Mouse (Mus musculus) midbrain, embryonic 10.5 days (tissue): Measurements from ENCODE around the gene Xylt1. TPM values are rescaled to one million over a fixed set of nuclear protein-coding genes. Genes with fewer than 3 reads are reported as not detected.

Experiments used
- DNase-seq: peaks from one replicate; pipeline ENCODE4 v3.0.0-alpha.2; 2017; ENCODE audit warnings: low spot score
- H3K27ac ChIP-seq: fragments of 300-500 bp; sonication (generic); replicated peaks from 2 replicates; pipeline ENCODE4 v1.5.1; 2016; ENCODE audit warnings: mild to moderate bottlenecking
- H3K27me3 ChIP-seq: fragments of 300-500 bp; sonication (generic); 2 replicates; pipeline ENCODE4 v1.6.1; 2016; ENCODE audit warnings: low read depth, mild to moderate bottlenecking; ENCODE audit not compliant: poor library complexity, severe bottlenecking
- H3K36me3 ChIP-seq: fragments of 300-500 bp; sonication (generic); 2 replicates; pipeline ENCODE4 v1.6.1; 2016; ENCODE audit warnings: mild to moderate bottlenecking, moderate library complexity
- H3K4me1 ChIP-seq: fragments of 300-500 bp; sonication (generic); 2 replicates; pipeline ENCODE4 v1.6.1; 2016
- H3K4me3 ChIP-seq: fragments of 300-500 bp; sonication (generic); 2 replicates; pipeline ENCODE4 v1.5.1; 2016; ENCODE audit warnings: mild to moderate bottlenecking, moderate library complexity
- H3K9me3 ChIP-seq: fragments of 300-500 bp; sonication (generic); replicated peaks from 2 replicates; pipeline ENCODE4 v1.6.1; 2016; ENCODE audit warnings: mild to moderate bottlenecking
- WGBS: fragments of 180-500 bp; shearing (Covaris S2); methylation state at CpG from one replicate; pipeline ENCODE4 v1.1.7; 2016; 5-methylcytosine and 5-hydroxymethylcytosine counted together
- polyA plus RNA-seq: library from polyadenylated mRNA; unstranded; fragments of >200 nt; fragmentation: Nextera tagmentation; extraction: Ambion mirVana; gene quantifications from 2 replicates; pipeline ENCODE4 v1.2.1, GENCODE M21; 2016

Xylt1 gene
- polyA plus RNA-seq, 1 experiment from 2014 or later = 1.0 TPM

DNA sequence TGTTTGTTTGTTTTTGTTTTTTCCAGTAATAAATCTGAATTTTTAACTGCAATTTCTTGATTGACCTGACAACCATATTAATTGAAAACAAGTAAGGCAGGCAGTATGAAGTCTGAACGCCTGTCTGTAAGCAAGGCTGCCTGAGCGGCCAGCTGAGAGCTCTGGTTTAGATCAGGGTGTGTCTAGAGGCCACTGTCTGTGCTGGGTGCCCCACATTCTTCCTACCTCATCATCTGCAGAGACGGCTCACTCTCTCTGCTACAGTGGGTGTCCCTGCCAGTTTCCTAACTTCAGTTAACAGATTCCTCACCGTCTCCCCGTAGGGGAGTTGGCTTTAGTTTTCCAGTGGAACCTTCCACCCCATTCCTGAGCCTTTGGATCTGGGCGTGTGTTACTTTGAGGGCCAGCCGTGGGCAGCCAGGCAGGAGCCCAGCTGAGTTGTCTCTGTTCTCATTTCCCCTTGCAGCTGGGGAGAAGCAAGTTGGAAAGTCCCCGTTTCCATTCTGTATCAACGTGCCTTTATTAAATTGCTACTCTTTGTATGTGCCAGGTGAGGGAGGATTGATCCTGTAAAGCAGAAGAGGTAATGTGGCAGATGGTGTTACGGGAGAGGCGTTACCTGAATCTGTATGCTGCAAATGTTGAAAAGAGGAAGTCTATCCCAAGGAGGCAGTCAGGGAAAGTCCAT lies 187.0 kb downstream of the Xylt1 start:
- H3K27me3 ChIP-seq = peaks cover 18% of the 10 kb centered on the region; the same call in 1 of the 2 replicates
- peaks cover 14% of the 10 kb centered on the region; the same call in 1 of the 2 replicates for H3K4me1 ChIP-seq
- no peak overlapping the region for H3K4me3 ChIP-seq
- DNase-seq = no peak
- 90% methylated on average over 11 of the region's 11 CpGs for WGBS
- no peaks in the 10 kb centered on the region for H3K9me3 ChIP-seq
- H3K27ac ChIP-seq = no peak overlapping the region
- H3K36me3 ChIP-seq = no peaks in the 10 kb centered on the region

DNA sequence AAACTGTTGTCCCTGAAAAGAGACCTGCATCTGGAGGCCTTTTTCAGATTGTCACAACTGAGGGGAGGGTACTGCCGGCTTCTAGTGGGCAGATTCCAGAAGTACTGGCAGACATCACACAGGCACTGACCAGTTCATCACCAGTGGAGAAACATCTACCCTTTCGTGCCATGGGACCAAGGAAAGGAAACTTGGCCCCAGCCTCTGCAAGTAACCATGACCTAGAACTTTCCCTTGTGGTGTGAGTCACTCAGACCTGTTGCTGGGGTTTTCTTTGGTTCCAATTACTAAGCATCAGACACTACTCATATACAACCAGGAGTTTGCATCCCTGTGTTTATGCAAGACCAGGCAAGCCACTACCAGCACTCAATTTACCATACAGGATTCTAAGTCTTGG lies 190.4 kb downstream of the Xylt1 start:
- no peaks in the 10 kb centered on the region; the same call in 1 of the 2 replicates for H3K27me3 ChIP-seq
- WGBS = 83% methylated on average over 2 of the region's 2 CpGs
- no peak overlapping the region for H3K27ac ChIP-seq
- peaks cover 10% of the 10 kb centered on the region for H3K4me1 ChIP-seq
- DNase-seq = no peak
- no peaks in the 10 kb centered on the region for H3K9me3 ChIP-seq
- H3K4me3 ChIP-seq = no peak overlapping the region
- no peaks in the 10 kb centered on the region for H3K36me3 ChIP-seq

DNA sequence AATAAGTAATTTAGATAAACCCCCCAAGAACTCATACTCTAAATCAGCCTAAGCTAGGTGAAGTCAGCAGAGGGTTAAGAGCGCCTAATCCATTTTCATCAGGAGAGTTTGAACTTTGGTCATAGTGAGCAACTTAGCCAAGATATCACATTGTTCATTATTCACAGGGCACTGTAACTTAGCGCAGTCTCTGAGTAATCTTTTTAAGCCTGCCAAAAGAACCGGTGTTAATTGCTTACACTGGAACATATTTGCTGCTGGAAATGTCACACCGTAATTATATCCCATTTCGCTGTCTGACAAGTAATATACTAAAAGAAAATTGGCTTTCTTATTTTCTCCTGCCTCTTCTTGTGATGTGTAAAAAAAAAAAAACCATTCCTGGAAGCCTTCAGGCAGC lies 190.9 kb downstream of the Xylt1 start:
- no peak overlapping the region for H3K27ac ChIP-seq
- H3K9me3 ChIP-seq = no peaks in the 10 kb centered on the region
- no peaks in the 10 kb centered on the region; the same call in 1 of the 2 replicates for H3K27me3 ChIP-seq
- no peak overlapping the region for H3K4me3 ChIP-seq
- peaks cover 10% of the 10 kb centered on the region for H3K4me1 ChIP-seq
- no peak for DNase-seq
- 90% methylated on average over 5 of the region's 5 CpGs for WGBS
- no peaks in the 10 kb centered on the region for H3K36me3 ChIP-seq

DNA sequence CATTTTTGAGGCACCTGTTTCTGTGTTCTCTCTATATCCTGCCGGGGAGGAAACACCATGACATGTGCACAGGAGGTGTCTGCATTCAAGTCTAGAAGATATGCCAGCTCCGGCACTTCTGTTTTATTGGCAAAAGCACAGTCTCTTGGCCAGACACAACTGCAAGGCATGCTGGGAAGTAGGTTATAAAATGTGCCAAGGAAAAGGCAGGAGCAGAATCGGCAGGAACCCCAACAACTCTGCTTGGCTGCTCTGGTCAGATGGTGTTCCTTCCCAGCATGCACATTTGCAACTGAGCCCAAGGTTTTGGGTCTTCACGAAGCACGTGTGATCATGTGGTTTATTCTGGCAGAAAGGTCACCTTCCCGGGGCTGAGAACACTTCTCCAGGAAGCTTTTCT lies 192.4 kb downstream of the Xylt1 start:
- Histone ChIP-seq H3K27me3 (no peaks in the 10 kb centered on the region; the same call in 1 of the 2 replicates), H3K4me3 (no peak overlapping the region), H3K27ac (no peak overlapping the region), H3K9me3 (no peaks in the 10 kb centered on the region), H3K4me1 (peaks cover 10% of the 10 kb centered on the region), H3K36me3 (no peaks in the 10 kb centered on the region)
- 89% methylated on average over 6 of the region's 6 CpGs for WGBS
- no peak for DNase-seq

DNA sequence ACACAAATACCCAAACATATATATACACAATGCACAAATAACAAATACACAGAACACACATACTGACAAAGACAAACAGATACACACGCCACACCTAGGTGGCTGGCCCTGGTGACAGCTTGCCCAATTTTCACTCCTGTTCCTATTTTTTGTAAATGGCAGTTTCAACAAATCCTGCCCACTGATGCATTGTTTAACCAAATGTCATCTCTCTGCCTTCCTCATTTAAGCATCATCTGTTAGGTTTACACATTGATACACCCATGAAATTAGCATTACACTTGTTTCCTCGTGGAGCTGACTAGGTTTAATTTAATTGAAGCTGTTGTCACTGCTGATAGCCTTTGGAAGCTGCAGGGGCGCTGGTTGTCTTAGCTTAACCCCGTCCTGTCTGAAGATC lies 194.6 kb downstream of the Xylt1 start:
- 44% methylated on average over 4 of the region's 4 CpGs for WGBS

DNA sequence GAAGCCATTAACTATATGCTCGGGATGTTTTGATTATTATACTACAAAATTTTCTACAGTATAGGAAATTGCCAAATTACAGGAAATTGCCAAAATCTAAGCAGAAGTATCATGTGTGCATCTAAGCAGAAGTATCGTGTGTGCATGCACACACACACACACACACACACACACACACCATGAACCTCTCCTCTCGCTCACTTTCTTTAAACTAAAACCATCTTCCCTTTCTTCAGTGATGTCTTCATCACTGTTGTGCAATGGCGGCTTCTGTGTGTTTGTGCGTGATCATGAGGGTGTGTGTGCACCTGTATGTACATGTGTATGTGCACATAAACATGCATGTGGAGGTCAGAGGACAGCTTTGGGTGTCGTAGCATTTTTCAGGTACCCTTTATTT lies 196.3 kb downstream of the Xylt1 start:
- no peak overlapping the region for H3K27ac ChIP-seq
- WGBS = 96% methylated on average over 6 of the region's 6 CpGs
- DNase-seq = no peak
- H3K4me1 ChIP-seq = peaks cover 4% of the 10 kb centered on the region
- H3K27me3 ChIP-seq = no peaks in the 10 kb centered on the region
- H3K36me3 ChIP-seq = no peaks in the 10 kb centered on the region
- H3K4me3 ChIP-seq = no peak overlapping the region
- H3K9me3 ChIP-seq = no peaks in the 10 kb centered on the region

More for the DNA sequence above, 194.6 kb downstream of the Xylt1 start:
- H3K9me3 ChIP-seq = no peaks in the 10 kb centered on the region
- H3K27ac ChIP-seq = no peak overlapping the region
- DNase-seq = no peak
- no peaks in the 10 kb centered on the region for H3K36me3 ChIP-seq
- no peak overlapping the region for H3K4me3 ChIP-seq
- H3K4me1 ChIP-seq = peaks cover 4% of the 10 kb centered on the region
- H3K27me3 ChIP-seq = no peaks in the 10 kb centered on the region; the same call in 1 of the 2 replicates

DNA sequence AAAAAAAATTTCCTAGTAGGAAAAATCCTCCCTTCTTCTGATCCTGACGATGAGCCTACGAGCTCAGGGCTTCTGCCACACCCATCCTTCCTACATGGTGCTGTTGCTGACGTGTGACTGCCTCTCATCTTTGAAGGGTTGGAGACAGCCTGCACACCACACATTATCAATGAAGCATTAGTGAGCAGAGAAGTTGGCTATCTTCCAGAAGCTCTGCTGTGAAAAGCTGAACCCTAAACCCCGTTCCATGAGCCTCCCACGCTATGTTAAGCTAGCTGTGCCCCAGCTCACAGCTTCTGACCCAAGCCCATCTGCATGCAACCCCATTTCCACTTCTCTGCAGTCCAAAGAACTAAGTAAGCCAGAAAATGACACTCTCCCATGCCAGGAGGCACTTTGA lies 204.4 kb downstream of the Xylt1 start:
- no peak for DNase-seq

DNA sequence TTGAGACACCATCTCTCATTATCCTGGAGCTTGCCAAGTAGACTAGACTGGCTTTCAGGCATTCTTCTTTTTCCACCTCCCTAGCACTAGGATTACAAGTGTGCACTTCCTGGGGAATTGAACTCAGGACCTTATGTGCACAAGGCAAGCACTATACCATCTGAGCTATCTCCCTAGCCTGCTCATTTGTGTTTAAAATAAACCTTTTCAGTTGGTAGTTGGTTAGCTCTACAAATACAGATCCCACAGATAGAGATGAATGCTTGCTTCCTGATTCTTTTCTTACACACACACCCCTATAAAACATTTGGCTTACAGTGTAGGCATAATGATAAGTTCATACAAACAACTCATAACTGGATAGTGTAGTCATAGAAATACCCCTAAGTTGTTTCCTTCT lies 206.0 kb downstream of the Xylt1 start:
- no peak for DNase-seq
- Histone ChIP-seq H3K27me3 (peaks cover 18% of the 10 kb centered on the region), H3K27ac (no peak overlapping the region), H3K36me3 (no peaks in the 10 kb centered on the region), H3K9me3 (no peaks in the 10 kb centered on the region), H3K4me1 (peaks cover 34% of the 10 kb centered on the region), H3K4me3 (no peak overlapping the region)

More for the DNA sequence above, 204.4 kb downstream of the Xylt1 start:
- Histone ChIP-seq H3K4me3 (no peak overlapping the region), H3K4me1 (peaks cover 30% of the 10 kb centered on the region), H3K36me3 (no peaks in the 10 kb centered on the region), H3K27me3 (peaks cover 2% of the 10 kb centered on the region; the same call in 1 of the 2 replicates), H3K27ac (no peak overlapping the region), H3K9me3 (no peaks in the 10 kb centered on the region)
- 89% methylated on average over 5 of the region's 5 CpGs for WGBS

DNA sequence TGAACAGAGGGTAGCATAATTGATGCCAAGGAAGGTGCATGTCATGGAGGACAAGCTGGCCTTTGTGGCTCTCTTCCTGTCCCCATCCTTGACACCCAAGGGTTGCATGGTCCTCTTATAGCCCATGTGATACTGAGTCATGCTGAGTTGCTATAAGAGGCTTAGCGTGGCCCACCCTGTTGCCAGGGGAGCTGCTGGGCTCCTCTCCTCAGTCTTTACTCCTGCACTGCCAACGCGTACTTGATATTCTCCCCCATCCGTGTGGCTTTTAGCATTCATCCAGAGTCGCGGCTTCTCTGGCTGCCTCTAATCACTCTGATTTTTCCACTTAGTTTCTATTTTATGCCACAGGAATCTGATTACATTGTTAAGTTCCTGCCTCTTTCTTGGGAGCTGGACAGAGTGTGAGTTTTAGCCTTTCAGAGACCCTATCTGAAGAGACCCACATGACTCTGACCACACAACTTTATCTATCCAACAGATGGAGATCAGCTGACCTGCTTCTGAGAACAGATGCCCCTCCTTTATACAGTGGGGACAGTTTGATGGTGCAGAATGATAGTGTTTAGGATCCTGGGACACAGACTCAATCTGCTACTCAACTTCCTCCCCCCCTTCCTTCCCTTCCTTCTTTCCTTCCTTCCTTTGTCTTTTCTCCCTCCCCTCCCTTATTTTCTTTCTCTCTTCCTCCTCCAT lies 206.6 kb downstream of the Xylt1 start:
- Histone ChIP-seq H3K4me3 (no peak overlapping the region), H3K36me3 (no peaks in the 10 kb centered on the region), H3K9me3 (no peaks in the 10 kb centered on the region), H3K27me3 (peaks cover 21% of the 10 kb centered on the region), H3K4me1 (peaks cover 34% of the 10 kb centered on the region), H3K27ac (no peak overlapping the region)
- WGBS = 87% methylated on average over 6 of the region's 6 CpGs
- no peak for DNase-seq

DNA sequence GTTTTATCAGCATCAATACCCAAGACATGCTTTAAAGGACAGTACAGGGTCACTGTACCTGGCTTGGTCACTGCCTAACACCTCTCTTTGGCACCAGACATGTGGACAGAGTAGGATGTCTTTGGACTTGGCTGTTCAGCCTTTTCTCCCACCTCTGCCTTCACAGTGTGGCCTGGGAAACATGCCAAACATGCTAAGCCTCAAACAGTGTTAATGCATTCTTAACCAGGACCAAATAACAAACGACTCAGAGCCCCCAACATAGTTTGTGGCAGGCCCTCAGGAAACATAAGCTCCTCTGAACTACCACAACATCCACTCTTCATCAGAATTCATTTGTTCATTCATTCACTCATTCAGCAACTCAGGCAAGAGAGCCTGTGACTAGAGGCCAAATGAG lies 207.6 kb downstream of the Xylt1 start:
- Histone ChIP-seq H3K36me3 (0 out of 2 replicates have a peak, but pooled peaks cover under 1% of the 10 kb centered on the region), H3K9me3 (no peaks in the 10 kb centered on the region), H3K4me3 (no peak overlapping the region), H3K27me3 (peaks cover 21% of the 10 kb centered on the region), H3K27ac (no peak overlapping the region), H3K4me1 (peaks cover 34% of the 10 kb centered on the region)
- 65% methylated on average over 1 of the region's 1 CpGs for WGBS
- no peak for DNase-seq

DNA sequence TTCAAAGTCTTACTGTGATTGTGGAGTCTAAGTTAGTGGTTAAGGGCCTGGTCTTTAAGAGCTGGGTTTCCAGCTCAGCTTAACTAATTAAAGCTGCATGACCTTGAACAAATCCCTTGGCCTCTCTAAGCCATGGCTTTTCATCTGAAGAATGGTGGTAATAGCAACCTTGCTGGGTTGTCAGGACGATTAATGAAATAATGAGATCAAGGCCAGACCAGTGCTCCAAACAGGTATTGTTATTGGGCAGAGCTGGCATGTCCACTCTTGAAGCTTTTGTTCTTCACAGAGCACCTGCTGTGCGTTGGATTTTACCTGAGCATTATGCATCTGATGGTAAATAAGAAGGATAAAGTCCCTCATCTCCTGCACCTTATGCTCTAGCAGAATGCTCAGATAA lies 208.6 kb downstream of the Xylt1 start:
- WGBS = 49% methylated on average over 2 of the region's 2 CpGs
- Histone ChIP-seq H3K27me3 (peaks cover 21% of the 10 kb centered on the region), H3K4me1 (peaks cover 34% of the 10 kb centered on the region), H3K9me3 (no peaks in the 10 kb centered on the region), H3K27ac (no peak overlapping the region), H3K4me3 (no peak overlapping the region), H3K36me3 (peaks cover 9% of the 10 kb centered on the region)
- peak; percentile 53 for DNase-seq

DNA sequence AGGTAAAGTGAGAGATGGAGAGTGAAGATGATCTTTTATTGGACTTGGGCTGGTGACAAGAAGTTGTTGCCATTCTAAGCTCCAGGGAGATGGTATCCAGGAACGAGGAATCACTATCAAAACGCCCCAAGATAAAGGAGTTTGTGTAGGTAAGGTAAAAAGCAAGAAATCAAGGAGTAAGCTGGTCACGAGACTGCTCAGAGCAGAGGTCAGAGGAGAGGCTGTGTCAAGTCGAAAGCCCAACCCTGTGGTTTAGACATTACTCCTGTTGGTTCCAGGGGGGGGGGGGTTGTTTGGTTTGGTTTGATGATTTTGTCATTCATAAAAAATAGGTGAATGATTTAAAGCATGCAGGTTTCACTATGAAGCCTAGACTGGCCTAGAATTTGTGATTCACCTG lies 209.0 kb downstream of the Xylt1 start:
- H3K36me3 ChIP-seq = peaks cover 9% of the 10 kb centered on the region
- H3K4me1 ChIP-seq = peaks cover 34% of the 10 kb centered on the region
- H3K9me3 ChIP-seq = no peaks in the 10 kb centered on the region
- 62% methylated on average over 4 of the region's 4 CpGs for WGBS
- DNase-seq = no peak
- H3K27ac ChIP-seq = no peak overlapping the region
- H3K4me3 ChIP-seq = no peak overlapping the region
- peaks cover 21% of the 10 kb centered on the region for H3K27me3 ChIP-seq

DNA sequence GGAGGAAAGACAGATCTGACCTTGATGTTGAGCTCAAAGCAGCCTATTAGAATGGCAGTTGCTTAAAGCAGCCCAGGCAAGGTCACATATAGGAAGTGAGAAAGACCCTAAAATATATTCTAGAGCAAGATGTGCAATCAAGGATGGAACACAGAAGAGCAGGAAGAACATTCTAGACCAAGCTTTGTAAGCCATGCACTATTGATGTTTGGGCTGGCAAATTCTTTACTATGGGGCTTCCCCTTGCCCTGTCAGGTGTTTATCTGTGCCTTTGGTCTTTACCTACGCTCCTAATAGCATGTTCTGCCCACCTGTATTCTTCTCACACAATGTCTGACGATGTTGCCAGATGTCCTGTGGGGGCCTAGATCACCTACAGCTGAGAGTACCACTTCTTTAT lies 213.4 kb downstream of the Xylt1 start:
- Histone ChIP-seq H3K36me3 (peaks cover 11% of the 10 kb centered on the region), H3K27ac (no peak overlapping the region), H3K9me3 (no peaks in the 10 kb centered on the region), H3K4me3 (no peak overlapping the region), H3K27me3 (peaks cover 21% of the 10 kb centered on the region), H3K4me1 (peaks cover 18% of the 10 kb centered on the region)
- no peak for DNase-seq
- 90% methylated on average over 2 of the region's 2 CpGs for WGBS
